Mouse (Mus musculus) E14TG2a.4 (cell line): Measurements from ENCODE around the gene Max.

Experiments used
- CTCF ChIP-seq: conservative IDR thresholded peaks from 2 replicates; pipeline ENCODE4 v1.5.1; 2014; ENCODE audit warnings: low read length
- NANOG ChIP-seq: IDR thresholded peaks from 2 replicates; pipeline ENCODE4 v1.6.1; 2014; ENCODE audit warnings: borderline replicate concordance, low read length, mixed read lengths
- POU5F1 ChIP-seq: IDR thresholded peaks from 2 replicates; pipeline ENCODE4 v1.6.1; 2014; ENCODE audit warnings: low read length, borderline replicate concordance

DNA sequence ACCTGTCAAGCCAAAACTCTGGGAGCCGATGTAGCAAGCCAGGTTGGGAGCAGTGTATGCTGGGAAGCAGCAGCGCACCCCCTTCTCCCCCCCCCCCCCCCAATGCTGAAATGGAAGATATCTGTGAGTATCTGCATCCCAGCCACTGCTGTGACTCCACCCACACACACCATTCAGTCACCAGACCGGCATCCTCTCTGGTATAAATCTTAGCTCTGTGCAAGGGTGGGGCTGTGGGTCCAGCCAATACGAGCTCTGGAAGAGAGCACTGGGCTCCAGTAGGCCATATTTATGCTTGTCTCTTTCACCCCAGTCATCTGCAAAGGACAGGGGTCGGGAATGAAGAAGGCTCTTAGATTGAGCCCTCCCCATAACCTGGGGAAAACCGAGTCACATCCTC, 41.6 kb downstream of the Max start:
- TF ChIP-seq CTCF, result no peak
- no peak for TF ChIP-seq POU5F1
- no peak for TF ChIP-seq NANOG
